Mouse (Mus musculus) induced T-regulatory cell, adult 2 months (primary cell): Measurements from ENCODE around the gene Kdm5a.

ENCODE experiments used
- DNase-seq: peaks from one replicate; pipeline ENCODE4 v3.0.0-alpha.2; 2012; ENCODE audit warnings: low read depth

Gene Kdm5a

DNA sequence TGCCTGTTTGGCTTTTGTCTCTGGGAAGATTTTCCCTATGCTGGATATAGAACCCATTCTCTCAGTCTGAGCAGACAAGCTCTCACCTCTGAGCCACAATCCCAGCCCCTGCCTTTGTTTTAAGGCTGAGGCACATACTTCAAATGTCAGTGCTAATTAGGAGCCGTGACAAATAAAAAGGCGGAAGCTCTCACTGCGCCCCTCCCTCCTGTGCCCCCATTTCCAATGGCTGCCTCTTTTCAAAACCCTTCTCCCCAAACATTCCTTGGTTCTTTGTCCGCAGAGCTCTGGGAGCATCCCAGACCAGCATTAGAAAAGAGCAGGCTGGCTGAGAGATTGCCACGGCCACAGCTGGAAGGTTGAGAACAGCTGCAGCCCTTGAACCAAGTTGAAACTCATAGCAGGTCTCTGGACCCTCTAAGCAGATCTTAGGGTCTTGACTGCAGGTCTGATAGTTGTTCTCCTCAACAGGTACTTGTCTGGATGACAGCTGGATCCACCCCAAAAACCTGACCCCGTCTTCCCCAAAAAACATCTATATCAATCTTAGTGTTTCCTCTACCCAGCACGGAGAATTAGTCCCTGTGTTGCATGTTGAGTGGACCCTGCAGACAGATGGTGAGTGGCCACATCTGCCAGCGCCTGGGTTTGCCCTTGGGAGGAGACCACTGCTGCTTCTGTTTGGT lies 108.7 kb downstream of the Kdm5a start:
- DNase-seq = no peak

DNA sequence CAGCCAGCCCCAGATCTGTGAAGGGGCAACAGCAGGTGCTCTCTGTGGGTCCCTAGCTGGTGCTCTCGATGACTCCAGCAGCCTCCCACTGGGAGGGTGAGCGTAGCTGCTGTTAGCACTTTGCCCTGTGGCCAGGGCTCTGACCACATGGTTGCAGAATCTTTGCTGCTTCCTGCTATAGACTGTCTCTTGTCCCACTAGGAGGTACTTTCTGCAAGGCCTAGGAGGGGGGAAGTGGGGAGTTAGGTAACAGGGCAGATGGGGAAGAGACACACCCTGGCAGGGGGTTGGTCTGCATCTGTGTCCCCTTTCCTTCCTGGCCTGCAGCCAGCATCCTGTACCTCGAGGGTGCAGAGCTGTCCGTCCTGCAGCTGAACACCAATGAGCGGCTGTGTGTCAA lies 109.5 kb downstream of the Kdm5a start:
- no peak for DNase-seq

DNA sequence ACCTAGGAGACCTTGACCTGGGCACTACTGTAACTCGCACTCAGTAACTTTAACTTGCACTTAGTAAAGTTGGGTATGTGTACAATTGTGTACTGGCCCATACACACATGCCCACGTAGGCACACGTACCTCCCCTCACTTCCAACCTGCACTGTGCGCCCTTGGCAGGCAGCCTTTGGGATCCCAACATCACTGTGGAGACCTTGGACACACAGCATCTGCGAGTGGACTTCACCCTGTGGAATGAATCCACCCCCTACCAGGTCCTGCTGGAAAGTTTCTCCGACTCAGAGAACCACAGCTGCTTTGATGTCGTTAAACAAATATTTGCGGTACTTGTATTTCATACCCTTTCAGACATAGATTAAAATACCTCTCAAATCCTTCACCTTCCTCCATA lies 111.4 kb downstream of the Kdm5a start:
- no peak for DNase-seq

DNA sequence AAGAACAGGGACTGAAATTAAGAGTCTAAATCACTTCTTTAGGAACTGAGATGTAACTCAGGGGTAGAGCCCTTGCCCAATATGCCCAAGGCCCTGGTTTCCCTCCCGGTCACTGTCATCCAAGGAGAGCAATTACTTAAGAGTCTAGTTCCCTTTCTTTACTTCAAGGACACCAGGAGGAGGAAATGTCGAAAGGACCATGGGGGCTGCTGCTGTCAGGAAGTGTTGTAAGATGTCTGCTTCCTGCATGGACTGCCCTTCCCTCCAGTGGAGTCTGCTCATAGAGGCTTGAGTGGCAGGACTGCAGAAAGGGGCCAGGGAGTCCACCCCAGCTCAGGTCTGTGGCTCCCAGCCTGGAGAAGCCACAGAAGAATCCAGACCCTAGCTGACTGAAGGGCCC lies 115.4 kb downstream of the Kdm5a start:
- no peak for DNase-seq

DNA sequence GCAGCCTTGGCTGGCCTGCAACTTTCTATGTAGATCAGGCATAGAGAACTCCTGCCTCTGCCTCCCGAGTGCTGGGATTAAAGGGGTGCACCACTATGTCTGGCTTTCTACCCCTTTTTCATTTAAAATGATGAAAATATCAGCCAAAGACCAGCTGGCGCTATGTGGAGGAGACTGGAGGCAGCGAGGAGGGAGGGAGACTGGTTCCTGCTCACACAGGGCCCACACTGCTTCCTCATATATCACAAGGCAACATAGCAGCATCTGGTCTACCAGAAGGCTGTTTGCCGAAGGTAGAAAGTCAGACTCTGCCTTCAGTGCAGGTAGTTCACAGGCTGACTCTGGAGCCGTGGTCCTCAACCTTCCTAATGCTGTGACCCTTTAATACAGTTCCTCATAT lies 116.4 kb downstream of the Kdm5a start:
- DNase-seq = no peak

DNA sequence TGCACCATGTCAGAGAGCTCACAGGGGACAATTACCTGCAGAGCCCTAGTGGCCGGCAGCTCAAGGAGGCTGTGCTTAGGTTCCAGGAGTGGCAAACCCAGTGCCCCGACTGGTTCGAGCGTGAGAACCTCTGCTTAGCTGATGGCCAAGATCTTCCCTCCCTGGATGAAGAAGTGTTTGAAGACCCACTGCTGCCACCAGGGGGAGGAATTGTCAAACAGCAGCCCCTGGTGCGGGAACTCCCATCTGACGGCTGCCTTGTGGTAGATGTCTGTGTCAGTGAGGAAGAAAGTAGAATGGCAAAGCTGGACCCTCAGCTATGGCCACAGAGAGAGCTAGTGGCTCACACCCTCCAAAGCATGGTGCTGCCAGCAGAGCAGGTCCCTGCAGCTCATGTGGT lies 117.6 kb downstream of the Kdm5a start:
- DNase-seq = peak; percentile 65

DNA sequence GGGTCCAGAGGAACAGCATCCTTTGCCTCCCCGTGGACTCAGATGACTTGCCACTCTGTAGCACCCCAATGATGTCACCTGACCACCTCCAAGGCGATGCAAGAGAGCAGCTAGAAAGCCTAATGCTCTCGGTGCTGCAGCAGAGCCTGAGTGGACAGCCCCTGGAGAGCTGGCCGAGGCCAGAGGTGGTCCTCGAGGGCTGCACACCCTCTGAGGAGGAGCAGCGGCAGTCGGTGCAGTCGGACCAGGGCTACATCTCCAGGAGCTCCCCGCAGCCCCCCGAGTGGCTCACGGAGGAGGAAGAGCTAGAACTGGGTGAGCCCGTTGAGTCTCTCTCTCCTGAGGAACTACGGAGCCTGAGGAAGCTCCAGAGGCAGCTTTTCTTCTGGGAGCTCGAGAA lies 118.1 kb downstream of the Kdm5a start:
- no peak for DNase-seq

DNA sequence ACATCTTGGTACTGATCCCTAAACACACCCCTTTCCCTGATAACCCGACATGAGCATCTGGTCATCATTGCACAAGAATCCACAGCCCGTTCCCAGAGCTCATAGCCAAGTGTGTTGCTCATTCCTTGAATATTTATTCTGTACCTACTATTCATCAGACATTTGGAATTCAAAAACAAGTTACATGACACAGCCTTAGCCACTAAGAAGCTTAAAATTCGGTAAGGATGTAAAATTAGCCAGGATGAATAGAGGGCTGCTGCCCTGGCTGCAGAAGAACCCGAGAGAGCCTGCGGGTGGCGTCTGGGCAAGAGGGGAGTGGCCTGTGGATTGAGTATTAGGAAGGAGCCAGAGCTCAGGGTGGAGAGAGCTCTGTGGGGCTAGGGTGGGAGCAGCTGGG lies 118.8 kb downstream of the Kdm5a start:
- DNase-seq = no peak

DNA sequence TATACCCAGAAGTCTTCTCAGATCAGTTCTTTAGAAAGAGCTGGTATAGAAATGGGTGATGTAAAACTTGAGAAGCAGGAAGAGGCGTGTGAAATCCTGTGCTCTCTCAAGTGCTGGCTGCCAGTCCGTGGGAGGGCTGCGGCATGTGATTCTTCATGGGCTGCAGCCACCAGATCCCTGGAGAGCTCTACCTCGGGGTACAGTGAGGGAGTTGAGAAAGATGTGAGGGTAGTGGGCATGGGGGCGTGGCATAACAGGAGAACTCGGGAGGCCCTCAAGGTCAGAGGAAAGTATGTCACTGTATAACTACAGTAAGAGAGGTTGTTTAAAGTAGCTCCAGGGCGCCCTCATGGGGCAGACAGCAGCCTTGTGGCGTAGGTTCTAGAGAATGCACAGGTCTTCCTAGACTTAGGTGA lies 119.3 kb downstream of the Kdm5a start:
- DNase-seq = peak; percentile 79

DNA sequence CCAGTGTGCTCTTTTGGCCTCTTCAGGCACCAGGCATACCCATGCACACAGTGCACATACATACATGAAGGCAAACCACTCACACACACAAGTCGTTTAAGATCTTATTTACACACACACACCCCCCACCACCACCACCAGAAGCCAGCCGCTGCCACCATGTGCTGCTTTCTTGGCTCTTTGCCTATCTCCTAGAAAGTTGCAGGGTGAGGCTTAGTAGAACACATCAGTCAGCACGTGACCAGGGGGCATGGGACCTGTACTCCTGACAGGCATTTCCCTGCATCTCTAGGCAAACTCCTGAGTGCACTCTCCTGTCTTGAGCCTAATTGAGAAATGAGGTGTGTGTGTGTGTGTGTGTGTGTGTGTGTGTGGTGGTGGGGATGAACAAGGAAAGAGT lies 121.1 kb downstream of the Kdm5a start:
- peak; percentile 25 for DNase-seq

DNA sequence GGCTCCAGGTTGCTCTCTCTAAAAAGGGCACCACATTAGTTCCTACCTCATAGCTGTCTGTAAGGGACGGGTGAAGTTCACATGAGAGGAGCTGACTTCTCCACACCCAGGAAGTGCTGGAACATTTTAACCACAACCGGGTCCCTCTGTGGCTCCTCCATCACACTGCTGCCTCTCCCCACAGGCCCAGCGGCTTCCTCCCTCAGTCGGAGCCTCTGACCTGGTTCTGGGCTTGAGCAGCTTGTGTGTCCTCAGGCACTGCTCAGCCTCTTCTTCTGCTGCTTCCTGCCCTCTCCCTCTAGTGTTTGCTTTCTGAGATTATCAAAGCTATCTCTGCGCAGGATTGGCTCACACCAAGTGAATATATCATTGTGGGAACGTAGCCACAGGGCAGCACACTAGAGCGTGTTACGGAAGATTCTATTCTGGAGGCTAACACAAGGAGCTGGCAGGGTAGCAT lies 122.2 kb downstream of the Kdm5a start:
- peak; percentile 73 for DNase-seq

DNA sequence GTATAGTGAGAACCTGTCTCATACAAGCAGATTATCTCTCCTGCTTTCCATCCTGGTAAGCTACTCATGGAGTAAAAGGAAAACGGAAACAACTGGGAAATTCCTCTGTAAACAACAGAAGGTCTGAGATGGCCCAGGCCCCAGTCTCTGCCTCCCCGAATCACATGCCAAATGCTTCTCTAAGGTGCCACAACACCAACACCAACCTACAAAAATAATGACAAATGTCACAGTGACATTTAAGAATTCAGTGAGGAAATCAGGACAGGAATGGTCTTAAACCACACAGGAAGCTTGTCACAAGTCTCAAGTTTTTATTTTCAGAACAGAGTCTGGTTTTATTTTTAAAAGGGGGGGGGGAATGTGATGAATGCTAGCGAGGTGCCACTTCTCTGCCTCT lies 124.7 kb downstream of the Kdm5a start:
- DNase-seq = peak; percentile 62

DNA sequence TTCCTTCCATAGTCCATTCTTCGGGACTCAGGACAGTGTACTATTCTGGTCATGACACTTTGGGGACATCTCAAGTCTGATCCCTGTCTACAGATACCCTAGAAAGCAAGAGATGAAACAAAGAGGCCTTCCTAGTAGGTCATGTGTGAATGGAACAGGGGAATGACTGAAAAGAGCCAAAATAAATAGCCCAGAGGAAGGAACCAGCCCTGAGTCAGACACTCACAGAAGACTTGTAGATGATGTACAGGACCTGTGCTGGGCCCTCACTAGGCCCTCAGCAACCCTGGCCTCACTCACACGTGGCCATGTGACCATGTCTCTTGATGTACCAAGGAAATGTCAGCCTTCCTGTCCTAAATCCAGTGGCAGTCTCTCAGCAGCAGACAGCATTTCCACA lies 125.5 kb downstream of the Kdm5a start:
- peak; percentile 29 for DNase-seq

DNA sequence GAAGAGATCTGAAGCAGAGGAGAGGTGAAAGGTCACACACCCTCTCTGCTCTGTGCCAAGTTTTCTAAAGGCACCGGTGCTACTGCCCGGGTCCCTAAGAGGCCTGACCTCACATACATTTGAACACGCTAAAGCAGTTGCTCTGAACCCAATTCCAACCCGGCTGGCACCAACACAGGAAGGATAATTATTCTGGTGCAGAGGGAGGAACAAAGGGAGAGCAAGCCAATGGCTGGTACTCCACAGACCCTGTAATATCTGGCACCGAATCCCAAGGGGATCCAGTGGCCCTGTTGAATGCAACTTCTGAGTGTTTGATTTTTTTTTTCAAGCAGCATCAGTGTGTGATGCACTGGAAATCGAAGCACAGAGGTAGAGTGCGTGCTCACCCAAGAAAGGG lies 127.1 kb downstream of the Kdm5a start:
- DNase-seq = peak; percentile 12

DNA sequence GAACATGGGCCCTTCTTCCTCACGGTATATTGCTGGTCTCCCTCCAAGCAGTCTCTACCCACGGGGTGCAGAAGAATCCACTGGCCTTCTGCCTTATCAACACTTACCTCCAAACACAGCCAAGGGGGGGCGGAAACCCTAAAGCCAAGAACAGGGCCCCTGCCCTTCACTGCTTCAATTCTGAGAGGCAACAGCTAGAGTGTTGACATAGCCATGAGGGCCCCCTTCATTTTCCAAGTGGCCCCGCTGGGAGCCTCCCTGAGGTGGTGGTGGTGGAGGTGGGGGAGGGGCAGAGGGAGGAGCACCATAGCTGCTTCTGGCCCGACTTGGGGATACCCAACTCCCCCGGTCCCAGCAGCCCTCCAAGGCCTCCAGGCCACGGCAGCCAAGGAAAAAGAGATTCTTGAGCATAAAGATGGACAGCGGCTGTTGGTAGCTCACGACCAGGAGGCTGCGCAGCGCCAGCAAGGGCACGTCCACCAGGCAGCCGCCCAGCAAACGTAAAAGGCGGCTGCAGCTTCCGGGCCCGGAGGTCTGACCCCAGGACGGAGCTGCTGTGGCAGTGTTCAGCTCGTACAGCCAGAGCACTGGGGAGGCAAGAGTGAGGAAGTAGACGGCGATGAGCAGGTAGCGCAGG lies 128.1 kb downstream of the Kdm5a start:
- DNase-seq = peak; percentile 9

DNA sequence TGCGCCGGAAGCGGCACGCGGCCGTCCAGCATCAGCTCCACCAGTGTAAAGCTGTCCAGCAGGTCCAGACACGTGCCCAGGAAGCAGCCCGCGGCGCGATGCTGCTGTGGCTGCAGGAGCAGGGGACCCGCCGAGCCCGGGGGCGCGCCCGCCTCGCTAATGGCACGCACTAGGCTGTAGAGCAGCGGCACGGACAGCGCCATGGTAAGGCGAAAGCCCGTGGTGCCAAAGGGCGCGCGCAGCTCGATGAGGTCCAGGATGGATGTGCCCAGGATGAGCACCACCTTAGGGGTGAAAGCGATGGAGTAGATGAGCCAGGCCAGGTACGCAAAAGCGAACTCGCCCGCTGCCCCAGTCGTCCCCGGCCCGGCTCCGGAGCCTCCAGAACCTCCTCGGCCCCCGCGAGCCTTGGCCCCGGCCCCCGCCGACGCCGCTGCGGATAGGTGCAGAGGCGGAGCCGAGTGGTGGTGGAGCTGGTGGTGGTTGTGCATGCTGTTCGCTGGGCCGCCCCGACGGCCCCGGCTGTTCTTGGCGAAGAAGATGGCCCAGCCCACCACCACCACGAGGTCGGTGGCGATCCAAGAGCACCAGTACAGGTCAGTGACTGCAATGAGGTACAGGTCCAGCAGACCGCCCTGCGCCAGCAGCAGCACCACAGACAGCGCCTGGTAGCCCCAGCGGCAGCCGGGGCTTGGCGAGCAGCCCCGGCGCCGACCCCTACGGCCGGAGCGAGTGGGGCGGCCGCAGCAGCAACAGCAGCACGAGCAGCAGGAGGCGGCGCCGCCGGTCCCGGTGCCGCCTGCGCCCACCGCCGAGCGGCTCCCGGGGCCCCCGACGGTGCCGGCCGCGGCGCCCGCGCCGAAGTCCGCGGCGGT lies 128.8 kb downstream of the Kdm5a start:
- DNase-seq = peak; percentile 60

DNA sequence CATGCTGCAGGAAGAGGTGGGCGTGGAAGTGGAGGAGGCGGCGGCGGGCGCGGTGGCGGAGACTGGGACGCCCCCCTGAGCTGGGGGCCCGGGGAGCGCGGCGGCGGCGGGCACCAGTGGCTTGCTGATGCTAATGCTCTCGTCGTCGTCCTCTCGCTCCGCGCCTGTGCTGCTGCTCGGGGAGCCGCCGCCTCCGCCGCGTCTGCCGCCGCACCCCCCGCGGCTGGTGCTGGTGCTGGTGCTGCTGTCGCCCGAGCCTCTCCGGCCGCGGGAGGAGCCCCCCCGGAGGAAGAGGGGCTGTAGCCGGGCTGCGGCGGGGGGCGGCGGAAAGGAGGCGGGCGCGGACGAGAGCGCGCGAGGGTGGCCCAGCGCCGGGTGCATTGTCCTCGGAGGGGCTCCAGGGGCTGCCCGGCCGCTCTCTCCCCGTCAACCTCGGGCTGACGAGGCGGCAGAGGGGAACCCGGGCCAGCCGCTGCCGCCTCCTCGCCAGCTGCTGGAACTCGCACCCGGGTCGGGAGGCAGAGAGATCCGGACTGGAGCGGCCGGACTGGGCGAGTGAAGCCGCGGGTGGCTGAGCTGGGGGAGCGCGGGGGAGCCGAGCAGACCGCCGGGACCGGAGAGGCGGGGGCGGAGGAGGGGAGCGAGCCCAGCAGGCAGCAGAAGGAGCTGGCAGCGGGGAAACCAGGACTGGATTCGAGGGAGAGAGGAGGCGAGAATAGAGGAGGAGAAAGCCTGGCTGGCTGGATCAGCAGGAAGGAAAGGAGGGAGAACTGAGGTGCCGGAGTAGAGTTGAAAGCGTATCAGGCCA lies 129.7 kb downstream of the Kdm5a start, which contains the start of gene Tmem121b:
TSS of gene Tmem121b (minus strand) at position 434 of the 808 bp plus-strand sequence.
- peak; percentile 36 for DNase-seq
